Mouse (Mus musculus) small intestine, adult 2 months (tissue): ENCODE results near the gene Arpc5.

Source experiments
- CTCF ChIP-seq: fragments of 200-500 bp; IDR thresholded peaks from 2 replicates; pipeline ENCODE4 v1.5.1; 2012; ENCODE audit warnings: low read depth, mild to moderate bottlenecking, control low read depth, inconsistent platforms, low read length, moderate library complexity, mixed read lengths; ENCODE audit not compliant: insufficient replicate concordance, insufficient read length; ENCODE audit errors: extremely low read depth
- POLR2A ChIP-seq: fragments of 200-500 bp; IDR thresholded peaks from 2 replicates; pipeline ENCODE4 v1.6.1; 2012; ENCODE audit warnings: low read depth, mild to moderate bottlenecking, control low read depth, inconsistent platforms, low read length, moderate library complexity

DNA sequence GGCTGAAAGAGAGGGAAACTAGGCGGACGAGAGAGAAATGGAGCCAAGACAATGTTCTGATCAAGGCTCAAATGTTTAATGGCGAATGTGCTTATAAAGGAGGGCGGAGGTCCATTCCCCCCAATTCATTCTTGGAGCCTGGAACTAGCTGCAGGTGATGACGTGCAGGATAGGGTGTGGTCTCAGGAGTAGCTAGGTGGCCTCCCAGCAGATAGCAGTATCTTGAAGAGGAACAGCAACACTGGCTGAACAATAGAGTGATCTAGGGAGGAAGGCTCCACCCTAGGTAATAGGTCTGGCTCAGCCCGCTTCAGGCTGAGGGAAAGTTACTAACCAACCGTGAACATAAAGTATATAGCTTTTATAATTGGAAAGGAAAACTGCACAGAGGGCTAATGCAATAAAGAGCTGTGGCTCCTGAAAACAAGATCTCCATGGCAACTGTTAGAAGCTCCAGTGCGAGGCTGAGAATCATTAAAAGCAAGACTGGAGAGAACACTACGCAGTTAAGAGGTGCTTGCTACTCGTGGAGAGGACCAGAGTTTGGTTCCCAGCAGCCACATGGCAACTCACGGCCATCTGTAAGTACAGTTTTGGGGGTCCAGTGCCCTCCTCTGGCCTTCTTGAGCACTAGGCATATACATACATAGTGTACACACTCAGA lies 44.7 kb upstream of the Arpc5 start:
- TF ChIP-seq CTCF (no peak), POLR2A (no peak)
